Mouse (Mus musculus) limb, embryonic 11.5 days (tissue): ENCODE measurements around the gene Ifitm2. TPM values are rescaled to one million over a fixed set of nuclear protein-coding genes. Genes with fewer than 3 reads are reported as not detected.
"Not testable (repeated sequence)": the region's sequence is repeated elsewhere in the genome, so short reads cannot be mapped to it uniquely, and the experiment has no call there.

Source experiments
- ATAC-seq: fragments of 200-750 bp; cut with Nextera tagmentation; 2 replicates; pipeline ENCODE4 v1.8.0; 2017; ENCODE audit warnings: low read depth; ENCODE audit not compliant: insufficient number of reproducible peaks, low FRiP score, low TSS enrichment
- DNase-seq: peaks from one replicate; pipeline ENCODE4 v3.0.0-alpha.2; 2015; ENCODE audit warnings: low spot score
- H3K27ac ChIP-seq: fragments of 300-500 bp; sonication (generic); replicated peaks from 2 replicates; pipeline ENCODE4 v1.5.1; 2014; ENCODE audit warnings: low read depth, mild to moderate bottlenecking, low read length
- H3K27me3 ChIP-seq: fragments of 300-500 bp; sonication (generic); 2 replicates; pipeline ENCODE4 v1.6.1; 2014; ENCODE audit warnings: mild to moderate bottlenecking, low read length, mixed read lengths; ENCODE audit not compliant: control insufficient read depth, insufficient read depth
- H3K36me3 ChIP-seq: fragments of 300-500 bp; sonication (generic); 2 replicates; pipeline ENCODE4 v1.6.1; 2014; ENCODE audit warnings: mild to moderate bottlenecking, low read length, moderate library complexity, mixed read lengths; ENCODE audit not compliant: control insufficient read depth, insufficient read depth
- H3K4me1 ChIP-seq: fragments of 300-500 bp; sonication (generic); 2 replicates; pipeline ENCODE4 v1.6.1; 2014; ENCODE audit warnings: low read length, mixed read lengths; ENCODE audit not compliant: control insufficient read depth, insufficient read depth
- H3K4me2 ChIP-seq: fragments of 300-500 bp; sonication (generic); 2 replicates; pipeline ENCODE4 v1.6.1; 2014; ENCODE audit warnings: low read depth, mild to moderate bottlenecking, moderate library complexity; ENCODE audit not compliant: severe bottlenecking
- H3K4me3 ChIP-seq: fragments of 300-500 bp; sonication (generic); 2 replicates; pipeline ENCODE4 v1.5.1; 2014; ENCODE audit warnings: low read depth, low read length
- H3K9ac ChIP-seq: fragments of 300-500 bp; sonication (generic); 2 replicates; pipeline ENCODE4 v1.6.1; 2014; ENCODE audit warnings: mild to moderate bottlenecking, low read length
- H3K9me3 ChIP-seq: fragments of 300-500 bp; sonication (generic); 2 replicates; pipeline ENCODE4 v1.6.1; 2016; ENCODE audit warnings: low read length; ENCODE audit not compliant: control insufficient read depth
- WGBS: fragments of 180-500 bp; shearing (Covaris S2); extraction: QIAGEN DNeasy Blood & Tissue Kit; methylation state at CpG from one replicate; pipeline ENCODE4 v1.1.7; 2014; 5-methylcytosine and 5-hydroxymethylcytosine counted together
- polyA plus RNA-seq: library from polyadenylated mRNA; unstranded; fragments of >200 nt; fragmentation: Nextera tagmentation; extraction: Ambion mirVana; gene quantifications from 2 replicates; pipeline ENCODE4 v1.2.1, GENCODE M21; 2014

Ifitm2 gene
- polyA plus RNA-seq, 1 experiment from 2014 or later = 900 TPM

- H3K36me3 ChIP-seq = no peaks in the 10 kb centered on the region
- DNase-seq (no peak), ATAC-seq (no peak)
- H3K27me3 ChIP-seq = no peaks in the 10 kb centered on the region
- H3K4me1 ChIP-seq = peaks cover 7% of the 10 kb centered on the region
- WGBS = 67% methylated on average over 6 of the region's 6 CpGs
- H3K9ac ChIP-seq = no peak overlapping the region
- no peak overlapping the region for H3K4me3 ChIP-seq
- no peaks in the 10 kb centered on the region for H3K9me3 ChIP-seq
- H3K27ac ChIP-seq = 0 out of 2 replicates have a peak overlapping the region, but pooled peaks have one; percentile 52
- H3K4me2 ChIP-seq = no peak overlapping the region
These were observed 34.4 kb upstream of the Ifitm2 start for GRCm38 (mm10) chr7:140990185-140990584.

GRCm38 (mm10) chr7:140989022-140989421, 33.2 kb upstream of the Ifitm2 start:
- WGBS = 83% methylated on average over 4 of the region's 4 CpGs
- ATAC-seq = no peak
- no peaks in the 10 kb centered on the region for H3K9me3 ChIP-seq

GRCm38 (mm10) chr7:140987182-140988138, 31.7 kb upstream of the Ifitm2 start:
- no peak for DNase-seq
- Histone ChIP-seq H3K27me3 (no peaks in the 10 kb centered on the region), H3K4me3 (no peak overlapping the region), H3K9me3 (no peaks in the 10 kb centered on the region), H3K4me2 (no peak overlapping the region), H3K27ac (no peak overlapping the region), H3K36me3 (no peaks in the 10 kb centered on the region), H3K9ac (no peak overlapping the region), H3K4me1 (peaks cover 7% of the 10 kb centered on the region)
- ATAC-seq = no peak
- 87% methylated on average over 17 of the region's 17 CpGs for WGBS

More at GRCm38 (mm10) chr7:140989022-140989421, 33.2 kb upstream of the Ifitm2 start:
- Histone ChIP-seq H3K36me3 (no peaks in the 10 kb centered on the region), H3K27me3 (no peaks in the 10 kb centered on the region), H3K27ac (no peak overlapping the region), H3K4me2 (no peak overlapping the region), H3K4me3 (no peak overlapping the region), H3K4me1 (peaks cover 7% of the 10 kb centered on the region), H3K9ac (no peak overlapping the region)
- DNase-seq = no peak

- Histone ChIP-seq H3K4me2 (no peak overlapping the region), H3K4me1 (no peaks in the 10 kb centered on the region), H3K27me3 (no peaks in the 10 kb centered on the region), H3K9ac (no peak overlapping the region), H3K9me3 (no peaks in the 10 kb centered on the region), H3K36me3 (no peaks in the 10 kb centered on the region), H3K4me3 (no peak overlapping the region), H3K27ac (no peak overlapping the region)
- 89% methylated on average over 7 of the region's 7 CpGs for WGBS
- DNase-seq (no peak), ATAC-seq (no peak)
These were observed 27.2 kb upstream of the Ifitm2 start for GRCm38 (mm10) chr7:140982971-140983370.

- Histone ChIP-seq H3K9me3 (no peaks in the 10 kb centered on the region), H3K4me1 (no peaks in the 10 kb centered on the region), H3K9ac (no peak overlapping the region), H3K4me2 (no peak overlapping the region), H3K4me3 (no peak overlapping the region), H3K27me3 (no peaks in the 10 kb centered on the region), H3K36me3 (no peaks in the 10 kb centered on the region), H3K27ac (no peak overlapping the region)
- no peak for ATAC-seq
- DNase-seq = no peak
- WGBS = 97% methylated on average over 8 of the region's 8 CpGs
These were observed 25.9 kb upstream of the Ifitm2 start for GRCm38 (mm10) chr7:140981704-140982103.

- WGBS = 90% methylated on average over 9 of the region's 9 CpGs
- ATAC-seq, H3K4me1 ChIP-seq, H3K9ac ChIP-seq, H3K36me3 ChIP-seq, DNase-seq, H3K4me2 ChIP-seq, H3K27me3 ChIP-seq, H3K9me3 ChIP-seq, H3K4me3 ChIP-seq, H3K27ac ChIP-seq: not testable (repeated sequence)
These were observed 20.9 kb upstream of the Ifitm2 start for GRCm38 (mm10) chr7:140976720-140977119.

GRCm38 (mm10) chr7:140975465-140975864, 19.7 kb upstream of the Ifitm2 start:
- H3K27me3 ChIP-seq = no peaks in the 10 kb centered on the region
- H3K4me2 ChIP-seq = no peak overlapping the region
- H3K27ac ChIP-seq = no peak overlapping the region
- no peak overlapping the region for H3K4me3 ChIP-seq
- DNase-seq (no peak), ATAC-seq (no peak)
- no peak overlapping the region for H3K9ac ChIP-seq
- peaks cover 11% of the 10 kb centered on the region; the same call in 1 of the 2 replicates for H3K4me1 ChIP-seq
- H3K36me3 ChIP-seq = no peaks in the 10 kb centered on the region
- 25% methylated on average over 3 of the region's 3 CpGs for WGBS
- no peaks in the 10 kb centered on the region for H3K9me3 ChIP-seq

GRCm38 (mm10) chr7:140974940-140975339, 19.2 kb upstream of the Ifitm2 start:
- ATAC-seq = no peak
- H3K4me1 ChIP-seq = peaks cover 11% of the 10 kb centered on the region; the same call in 1 of the 2 replicates
- WGBS = 24% methylated on average over 9 of the region's 9 CpGs
- no peak overlapping the region for H3K4me3 ChIP-seq
- no peak for DNase-seq
- no peaks in the 10 kb centered on the region for H3K36me3 ChIP-seq
- H3K9ac ChIP-seq = no peak overlapping the region
- H3K9me3 ChIP-seq = no peaks in the 10 kb centered on the region
- H3K4me2 ChIP-seq = no peak overlapping the region
- no peak overlapping the region for H3K27ac ChIP-seq
- no peaks in the 10 kb centered on the region for H3K27me3 ChIP-seq
